Comparison of ENCODE assay signal across 11 mouse cellular contexts in the genomic region with DNA sequence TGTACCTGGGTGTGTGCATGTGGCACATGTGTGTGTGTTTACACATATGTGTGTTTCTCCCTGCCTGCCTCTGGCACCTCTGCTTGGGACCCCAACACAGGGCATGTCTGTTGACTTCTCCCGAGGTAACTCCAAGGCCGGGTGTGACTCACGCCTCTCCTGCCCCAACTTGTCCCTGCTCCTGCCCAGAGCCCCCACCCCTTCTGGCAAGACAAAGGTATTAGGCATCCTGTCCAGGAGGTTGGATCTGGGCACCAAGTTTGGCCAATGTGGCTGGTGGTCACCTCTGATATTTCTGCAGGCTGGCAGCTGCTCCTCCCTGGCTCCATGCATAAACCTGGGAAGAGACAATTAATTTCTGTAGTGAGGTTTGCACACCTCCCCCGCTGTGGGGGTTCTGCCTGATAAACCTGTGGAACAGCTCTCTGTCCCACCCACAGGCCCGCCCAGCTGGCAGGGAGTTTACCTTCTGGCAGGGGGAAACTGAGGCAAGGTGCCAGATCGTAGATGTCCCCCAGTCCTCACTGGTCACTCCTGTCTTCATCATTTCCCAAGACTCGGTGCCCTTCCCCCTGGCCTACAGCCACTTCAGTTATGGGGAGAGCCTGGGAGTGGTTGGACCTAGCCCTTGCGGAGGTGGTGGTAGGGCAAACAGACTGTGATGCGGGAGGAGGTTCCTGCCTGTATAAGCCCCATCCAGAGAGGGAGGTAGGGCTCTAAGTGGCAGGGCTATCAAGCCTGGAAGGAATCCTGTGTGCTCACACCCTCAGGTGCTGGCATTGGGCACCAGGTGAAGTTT. TPM values are rescaled to one million over a fixed set of nuclear protein-coding genes. Genes with fewer than 3 reads are reported as not detected.
DNase-seq lines count a peak whose midpoint lies in the region; ATAC-seq and TF ChIP-seq lines count a peak whose summit lies in the region.
"Had no signal": no experiment of that assay in that cellular context is flagged by ENCODE, and none has a peak within 500 bp of the region (broad histone marks: within the 10 kb centered on the region; RNA-seq: fewer than 3 reads in every experiment).

No protein-coding gene starts in this region.

- no peak for TF ChIP-seq CTCF in small intestine, adult 2 months (IDR thresholded peaks at IDR 0.05; ENCODE audit: extremely low read depth, insufficient read length, insufficient replicate concordance, low read depth, low read length)

- H3K27ac ChIP-seq in kidney, embryonic 14.5 days (ENCODE audit: low read depth, low read length): no peak overlapping the region
- H3K27ac ChIP-seq in limb, embryonic 11.5 days (replicated peaks; ENCODE audit: low read depth, low read length): no peak overlapping the region
- H3K27ac ChIP-seq in small intestine, adult 2 months (ENCODE audit: insufficient read depth, low read depth, low read length): peak overlapping the region; percentile 59
- no peak overlapping the region for H3K27ac ChIP-seq in neural tube, embryonic 15.5 days (replicated peaks)
- H3K27ac ChIP-seq: neural tube, embryonic 13.5 days had no signal

- 90% methylated on average over 9 of the region's 9 CpGs for WGBS in kidney, embryonic 14.5 days
- WGBS in limb, embryonic 11.5 days: 74% methylated on average over 9 of the region's 9 CpGs
- WGBS in small intestine, adult 2 months: 33% methylated on average over 9 of the region's 9 CpGs
- WGBS in neural tube, embryonic 15.5 days: 95% methylated on average over 9 of the region's 9 CpGs

- no peak for ATAC-seq in kidney, embryonic 14.5 days (ENCODE audit: low FRiP score, low TSS enrichment)
- ATAC-seq in limb, embryonic 11.5 days (ENCODE audit: insufficient number of reproducible peaks, low FRiP score, low TSS enrichment, low read depth): no peak
- ATAC-seq in neural tube, embryonic 15.5 days (ENCODE audit: low FRiP score): no peak
- ATAC-seq: Patski had no signal

- H3K27me3 ChIP-seq in kidney, embryonic 14.5 days (ENCODE audit: control insufficient read depth, insufficient read depth, low read length): no peaks in the 10 kb centered on the region
- H3K27me3 ChIP-seq in limb, embryonic 11.5 days (ENCODE audit: control insufficient read depth, insufficient read depth, low read length): no peaks in the 10 kb centered on the region
- H3K27me3 ChIP-seq in small intestine, adult 2 months (ENCODE audit: control insufficient read depth, insufficient read depth, low read length): no peaks in the 10 kb centered on the region
- no peaks in the 10 kb centered on the region for H3K27me3 ChIP-seq in neural tube, embryonic 15.5 days (replicated peaks)
- H3K27me3 ChIP-seq: neural tube, embryonic 13.5 days; Patski had no signal

- no peak for TF ChIP-seq POLR2A in small intestine, adult 2 months (IDR thresholded peaks at IDR 0.05; ENCODE audit: low read depth, low read length)

- H3K36me3 ChIP-seq in kidney, embryonic 14.5 days (ENCODE audit: control insufficient read depth, insufficient read depth, low read length): peaks cover 19% of the 10 kb centered on the region
- H3K36me3 ChIP-seq in limb, embryonic 11.5 days (ENCODE audit: control insufficient read depth, insufficient read depth, low read length): no peaks in the 10 kb centered on the region
- H3K36me3 ChIP-seq in small intestine, adult 2 months (ENCODE audit: control insufficient read depth, insufficient read depth, low read length): peaks cover 27% of the 10 kb centered on the region
- H3K36me3 ChIP-seq in neural tube, embryonic 15.5 days: 0 out of 2 replicates have a peak, but pooled peaks cover 5% of the 10 kb centered on the region

- no peak overlapping the region for H3K4me3 ChIP-seq in kidney, embryonic 14.5 days (ENCODE audit: low read length)
- H3K4me3 ChIP-seq in limb, embryonic 11.5 days (ENCODE audit: low read depth, low read length): no peak overlapping the region
- H3K4me3 ChIP-seq in small intestine, adult 2 months (ENCODE audit: low read depth, low read length): peak overlapping the region; percentile 80
- no peak overlapping the region for H3K4me3 ChIP-seq in neural tube, embryonic 15.5 days (replicated peaks)
- H3K4me3 ChIP-seq: neural tube, embryonic 13.5 days had no signal

- no peak overlapping the region; the same call in 1 of the 2 replicates for H3K9ac ChIP-seq in kidney, embryonic 14.5 days (ENCODE audit: low read depth, low read length)
- no peak overlapping the region for H3K9ac ChIP-seq in limb, embryonic 11.5 days (ENCODE audit: low read length)
- no peak overlapping the region for H3K9ac ChIP-seq in neural tube, embryonic 15.5 days (replicated peaks)
- H3K9ac ChIP-seq: neural tube, embryonic 13.5 days had no signal

- no peak for DNase-seq in kidney, adult 11 months
- DNase-seq in cerebellum, postnatal 14 days: peak; percentile 41 to 64
- DNase-seq in limb, embryonic 11.5 days (ENCODE audit: low spot score): no peak
- no peak for DNase-seq in retina, postnatal 1 day
- DNase-seq: embryo, embryonic 11 days; left cerebral cortex, postnatal 4 days had no signal

- no peaks in the 10 kb centered on the region for H3K9me3 ChIP-seq in kidney, embryonic 14.5 days (ENCODE audit: control insufficient read depth, low read length)
- H3K9me3 ChIP-seq in limb, embryonic 11.5 days (ENCODE audit: control insufficient read depth, low read length): no peaks in the 10 kb centered on the region
- H3K9me3 ChIP-seq in neural tube, embryonic 15.5 days (replicated peaks): no peaks in the 10 kb centered on the region
- H3K9me3 ChIP-seq: neural tube, embryonic 13.5 days had no signal

- 0 out of 2 replicates have a peak overlapping the region, but pooled peaks have one; percentile 81 for H3K4me2 ChIP-seq in kidney, embryonic 14.5 days (replicated peaks; ENCODE audit: low read depth, low read length)
- H3K4me2 ChIP-seq in limb, embryonic 11.5 days (ENCODE audit: low read depth, severe bottlenecking): 0 out of 2 replicates have a peak overlapping the region, but pooled peaks have one; percentile 10
- H3K4me2 ChIP-seq in neural tube, embryonic 15.5 days: no peak overlapping the region

- 0 out of 2 replicates have a peak, but pooled peaks cover 9% of the 10 kb centered on the region for H3K4me1 ChIP-seq in kidney, embryonic 14.5 days (ENCODE audit: control insufficient read depth, insufficient read depth, low read length)
- no peaks in the 10 kb centered on the region for H3K4me1 ChIP-seq in limb, embryonic 11.5 days (ENCODE audit: control insufficient read depth, insufficient read depth, low read length)
- peaks cover 11% of the 10 kb centered on the region; the same call in 1 of the 2 replicates for H3K4me1 ChIP-seq in small intestine, adult 2 months (ENCODE audit: control insufficient read depth, insufficient read depth, insufficient read length, low read length)
- peaks cover 9% of the 10 kb centered on the region for H3K4me1 ChIP-seq in neural tube, embryonic 15.5 days

RNA-seq across cellular contexts. Expression of a gene that starts 1.7 kb away (rescaled TPM):
- polyA plus RNA-seq in kidney, embryonic 14.5 days (2014; fragmentation: Nextera tagmentation; extraction: Ambion mirVana): 0.89 and 2.0 TPM in 2 replicates
- polyA plus RNA-seq in limb, embryonic 11.5 days (2014; fragmentation: Nextera tagmentation; extraction: Ambion mirVana): 0.54 and 0.69 TPM in 2 replicates
- polyA plus RNA-seq in small intestine, adult 2 months (2012; rRNA removed): 26.0 and 53.2 TPM in 2 replicates
- 0.33 and 0.36 TPM in 2 replicates for polyA plus RNA-seq in neural tube, embryonic 15.5 days (2015; fragmentation: Nextera tagmentation; extraction: Ambion mirVana)

RNA-seq across cellular contexts. Expression of a gene that starts 26.8 kb away (rescaled TPM):
- 46.1 and 49.1 TPM in 2 replicates for polyA plus RNA-seq in kidney, embryonic 14.5 days (2014; fragmentation: Nextera tagmentation; extraction: Ambion mirVana)
- 65.3 and 66.7 TPM in 2 replicates for polyA plus RNA-seq in limb, embryonic 11.5 days (2014; fragmentation: Nextera tagmentation; extraction: Ambion mirVana)
- polyA plus RNA-seq in small intestine, adult 2 months (2012; rRNA removed): 23.6 and 38.5 TPM in 2 replicates
- polyA plus RNA-seq in neural tube, embryonic 15.5 days (2015; fragmentation: Nextera tagmentation; extraction: Ambion mirVana): 71.4 and 71.6 TPM in 2 replicates

RNA-seq across cellular contexts. Expression of a gene that starts 31.4 kb away (rescaled TPM):
- 38.3 and 46.0 TPM in 2 replicates for polyA plus RNA-seq in kidney, embryonic 14.5 days (2014; fragmentation: Nextera tagmentation; extraction: Ambion mirVana)
- polyA plus RNA-seq in limb, embryonic 11.5 days (2014; fragmentation: Nextera tagmentation; extraction: Ambion mirVana): 56.1 and 59.3 TPM in 2 replicates
- 315 and 714 TPM in 2 replicates for polyA plus RNA-seq in small intestine, adult 2 months (2012; rRNA removed)
- 80.6 and 87.7 TPM in 2 replicates for polyA plus RNA-seq in neural tube, embryonic 15.5 days (2015; fragmentation: Nextera tagmentation; extraction: Ambion mirVana)

RNA-seq across cellular contexts. Expression of a gene that starts 33.0 kb away (rescaled TPM):
- 12.5 and 12.8 TPM in 2 replicates for polyA plus RNA-seq in kidney, embryonic 14.5 days (2014; fragmentation: Nextera tagmentation; extraction: Ambion mirVana)
- polyA plus RNA-seq in limb, embryonic 11.5 days (2014; fragmentation: Nextera tagmentation; extraction: Ambion mirVana): 6.8 and 7.3 TPM in 2 replicates
- polyA plus RNA-seq in small intestine, adult 2 months (2012; rRNA removed): 41.0 and 77.3 TPM in 2 replicates
- 21.9 and 22.2 TPM in 2 replicates for polyA plus RNA-seq in neural tube, embryonic 15.5 days (2015; fragmentation: Nextera tagmentation; extraction: Ambion mirVana)

RNA-seq across cellular contexts. Expression of a gene that starts 55.6 kb away (rescaled TPM):
- 127 and 183 TPM in 2 replicates for polyA plus RNA-seq in kidney, embryonic 14.5 days (2014; fragmentation: Nextera tagmentation; extraction: Ambion mirVana)
- polyA plus RNA-seq in limb, embryonic 11.5 days (2014; fragmentation: Nextera tagmentation; extraction: Ambion mirVana): 209 and 228 TPM in 2 replicates
- 99.0 and 171 TPM in 2 replicates for polyA plus RNA-seq in small intestine, adult 2 months (2012; rRNA removed)
- 88.7 and 104 TPM in 2 replicates for polyA plus RNA-seq in neural tube, embryonic 15.5 days (2015; fragmentation: Nextera tagmentation; extraction: Ambion mirVana)

Comparison
In these comparisons a context has a peak if more than half of its experiments do, and no peak if none do; other contexts are left out.
1. DNase-seq: peak in cerebellum, postnatal 14 days (2 of 2); none in kidney, adult 11 months (single experiment), limb, embryonic 11.5 days (single experiment) and retina, postnatal 1 day (single experiment).